Mouse (Mus musculus) lung, embryonic 16.5 days (tissue): ENCODE measurements around the gene Btbd3. TPM values are rescaled to one million over a fixed set of nuclear protein-coding genes. Genes with fewer than 3 reads are reported as not detected.
A peak's percentile ranks its signal among the peaks of the same experiment; 100 is the strongest.

ENCODE experiments used
- ATAC-seq: fragments of 200-750 bp; cut with Nextera tagmentation; 2 replicates; pipeline ENCODE4 v1.8.0; 2017; ENCODE audit warnings: low read depth, mild to moderate bottlenecking, moderate library complexity
- H3K27ac ChIP-seq: fragments of 300-500 bp; sonication (generic); 2 replicates; pipeline ENCODE4 v1.5.1; 2014; ENCODE audit warnings: mild to moderate bottlenecking, control low read depth, low read length
- H3K27me3 ChIP-seq: fragments of 300-500 bp; sonication (generic); 2 replicates; pipeline ENCODE4 v1.6.1; 2014; ENCODE audit warnings: low read depth, low read length, mixed read lengths; ENCODE audit not compliant: control insufficient read depth, insufficient read depth
- H3K36me3 ChIP-seq: fragments of 300-500 bp; sonication (generic); 2 replicates; pipeline ENCODE4 v1.6.1; 2014; ENCODE audit warnings: low read length; ENCODE audit not compliant: control insufficient read depth, insufficient read depth
- H3K4me1 ChIP-seq: fragments of 300-500 bp; sonication (generic); replicated peaks from 2 replicates; pipeline ENCODE4 v1.6.1; 2014; ENCODE audit warnings: low read length, mixed read lengths; ENCODE audit not compliant: control insufficient read depth, insufficient read depth
- H3K4me2 ChIP-seq: fragments of 300-500 bp; sonication (generic); 2 replicates; pipeline ENCODE4 v1.6.1; 2014; ENCODE audit warnings: low read depth, low read length, control low read depth
- H3K4me3 ChIP-seq: fragments of 300-500 bp; sonication (generic); 2 replicates; pipeline ENCODE4 v1.5.1; 2014; ENCODE audit warnings: mild to moderate bottlenecking, low read length, control low read depth
- H3K9ac ChIP-seq: fragments of 300-500 bp; sonication (generic); 2 replicates; pipeline ENCODE4 v1.6.1; 2014; ENCODE audit warnings: low read length, control low read depth
- H3K9me3 ChIP-seq: fragments of 300-500 bp; sonication (generic); 2 replicates; pipeline ENCODE4 v1.6.1; 2016; ENCODE audit warnings: low read length; ENCODE audit not compliant: control insufficient read depth
- WGBS: fragments of 180-500 bp; shearing (Covaris S2); extraction: QIAGEN DNeasy Blood & Tissue Kit; methylation state at CpG from one replicate; pipeline ENCODE4 v1.1.7; 2014; 5-methylcytosine and 5-hydroxymethylcytosine counted together
- polyA plus RNA-seq: library from polyadenylated mRNA; unstranded; fragments of >200 nt; fragmentation: Nextera tagmentation; extraction: Ambion mirVana; gene quantifications from 2 replicates; pipeline ENCODE4 v1.2.1, GENCODE M21; 2015

The Btbd3 gene
- polyA plus RNA-seq: 52.8 and 54.3 TPM in 2 replicates

- H3K27me3 ChIP-seq: no peaks in the 10 kb centered on the region
- H3K4me2 ChIP-seq: peak within 1 kb of the TSS; percentile 50
- peak; percentile 99 for ATAC-seq
- WGBS: 0% methylated on average over 39 of the region's 39 CpGs
- peaks cover 32% of the 10 kb centered on the region for H3K4me1 ChIP-seq
- peak within 1 kb of the TSS; percentile 95 for H3K4me3 ChIP-seq
- H3K9me3 ChIP-seq: no peaks in the 10 kb centered on the region
- no peaks in the 10 kb centered on the region for H3K36me3 ChIP-seq
- peak within 1 kb of the TSS; percentile 97 for H3K27ac ChIP-seq
- H3K9ac ChIP-seq: peak within 1 kb of the TSS; percentile 98
Measured at GRCm38 (mm10) chr2:138256411-138256810, at the start of gene Btbd3. Gene Btbd3 (plus strand): TSS chr2:138256565.

- no peaks in the 10 kb centered on the region for H3K36me3 ChIP-seq
- H3K27me3 ChIP-seq: no peaks in the 10 kb centered on the region
- peak; percentile 95 for ATAC-seq
- H3K4me3 ChIP-seq: no peak overlapping the region
- no peak overlapping the region for H3K4me2 ChIP-seq
- peak overlapping the region; percentile 82 for H3K27ac ChIP-seq
- H3K9me3 ChIP-seq: no peaks in the 10 kb centered on the region
- no peak overlapping the region for H3K9ac ChIP-seq
- peaks cover 2% of the 10 kb centered on the region for H3K4me1 ChIP-seq
- WGBS: 20% methylated on average over 2 of the region's 2 CpGs
Measured at GRCm38 (mm10) chr2:138215561-138215960, 40.8 kb upstream of the Btbd3 start.

GRCm38 (mm10) chr2:138220269-138220668 lies 36.1 kb upstream of the Btbd3 start:
- no peak overlapping the region for H3K4me3 ChIP-seq
- 33% methylated on average over 1 of the region's 1 CpGs for WGBS
- H3K9ac ChIP-seq: no peak overlapping the region
- H3K9me3 ChIP-seq: no peaks in the 10 kb centered on the region
- H3K27me3 ChIP-seq: no peaks in the 10 kb centered on the region
- no peak overlapping the region for H3K4me2 ChIP-seq
- no peak for ATAC-seq
- H3K36me3 ChIP-seq: no peaks in the 10 kb centered on the region
- H3K27ac ChIP-seq: no peak overlapping the region
- H3K4me1 ChIP-seq: peaks cover 2% of the 10 kb centered on the region

- WGBS: 57% methylated on average over 5 of the region's 5 CpGs
Measured at GRCm38 (mm10) chr2:138232247-138232646, 24.1 kb upstream of the Btbd3 start.

GRCm38 (mm10) chr2:138236149-138236548 lies 20.2 kb upstream of the Btbd3 start:
- no peaks in the 10 kb centered on the region for H3K36me3 ChIP-seq
- peak; percentile 67 for ATAC-seq
- no peak overlapping the region for H3K4me3 ChIP-seq
- 30% methylated on average over 2 of the region's 2 CpGs for WGBS
- H3K4me2 ChIP-seq: no peak overlapping the region
- H3K27ac ChIP-seq: no peak overlapping the region
- H3K9me3 ChIP-seq: no peaks in the 10 kb centered on the region
- peaks cover 2% of the 10 kb centered on the region; the same call in 1 of the 2 replicates for H3K4me1 ChIP-seq
- no peaks in the 10 kb centered on the region for H3K27me3 ChIP-seq
- H3K9ac ChIP-seq: no peak overlapping the region

More at GRCm38 (mm10) chr2:138232247-138232646, 24.1 kb upstream of the Btbd3 start:
- H3K27me3 ChIP-seq: no peaks in the 10 kb centered on the region
- peaks cover 2% of the 10 kb centered on the region; the same call in 1 of the 2 replicates for H3K4me1 ChIP-seq
- no peaks in the 10 kb centered on the region for H3K36me3 ChIP-seq
- no peak overlapping the region for H3K4me2 ChIP-seq
- no peak overlapping the region for H3K4me3 ChIP-seq
- H3K27ac ChIP-seq: no peak overlapping the region
- H3K9me3 ChIP-seq: no peaks in the 10 kb centered on the region
- ATAC-seq: no peak
- H3K9ac ChIP-seq: no peak overlapping the region

GRCm38 (mm10) chr2:138242452-138242851 lies 13.9 kb upstream of the Btbd3 start:
- peaks cover 10% of the 10 kb centered on the region for H3K4me1 ChIP-seq
- ATAC-seq: no peak
- no peaks in the 10 kb centered on the region for H3K27me3 ChIP-seq
- no peak overlapping the region for H3K4me2 ChIP-seq
- H3K4me3 ChIP-seq: no peak overlapping the region
- no peak overlapping the region for H3K27ac ChIP-seq
- H3K36me3 ChIP-seq: no peaks in the 10 kb centered on the region
- H3K9ac ChIP-seq: no peak overlapping the region
- H3K9me3 ChIP-seq: no peaks in the 10 kb centered on the region
- 24% methylated on average over 5 of the region's 5 CpGs for WGBS

- Histone ChIP-seq H3K36me3 (no peaks in the 10 kb centered on the region), H3K9me3 (no peaks in the 10 kb centered on the region), H3K27me3 (no peaks in the 10 kb centered on the region), H3K9ac (0 out of 2 replicates have a peak overlapping the region, but pooled peaks have one; percentile 24), H3K27ac (peak overlapping the region; percentile 74), H3K4me3 (no peak overlapping the region), H3K4me1 (peaks cover 16% of the 10 kb centered on the region), H3K4me2 (peak overlapping the region; percentile 25; the same call in 1 of the 2 replicates)
- peak; percentile 97 for ATAC-seq
- WGBS: 46% methylated on average over 2 of the region's 2 CpGs
Measured at GRCm38 (mm10) chr2:138245631-138246289, 10.6 kb upstream of the Btbd3 start.

GRCm38 (mm10) chr2:138247986-138248385 lies 8.4 kb upstream of the Btbd3 start:
- Histone ChIP-seq H3K4me2 (no peak overlapping the region), H3K36me3 (no peaks in the 10 kb centered on the region), H3K4me1 (peaks cover 16% of the 10 kb centered on the region), H3K9ac (no peak overlapping the region), H3K27me3 (no peaks in the 10 kb centered on the region), H3K9me3 (no peaks in the 10 kb centered on the region), H3K4me3 (no peak overlapping the region), H3K27ac (peak overlapping the region; percentile 15)
- WGBS: 20% methylated on average over 2 of the region's 2 CpGs
- no peak for ATAC-seq

GRCm38 (mm10) chr2:138256851-138257471 lies 596 bp downstream of the Btbd3 start:
- peak; percentile 62 for ATAC-seq
- H3K27me3 ChIP-seq: no peaks in the 10 kb centered on the region
- peak overlapping the region; percentile 98 for H3K9ac ChIP-seq
- H3K27ac ChIP-seq: peak overlapping the region; percentile 97
- H3K4me3 ChIP-seq: peak overlapping the region; percentile 95
- no peaks in the 10 kb centered on the region for H3K36me3 ChIP-seq
- under 1% methylated on average over 38 of the region's 51 CpGs for WGBS
- H3K4me2 ChIP-seq: peak overlapping the region; percentile 50
- H3K4me1 ChIP-seq: peaks cover 36% of the 10 kb centered on the region
- no peaks in the 10 kb centered on the region for H3K9me3 ChIP-seq
